Mouse (Mus musculus) testis, postnatal 14 days (tissue): Measurements from ENCODE around the gene Cachd1.

ENCODE experiments used
- DNase-seq: peaks from one replicate; pipeline ENCODE4 v3.0.0; 2021; ENCODE audit warnings: low spot score

Gene Cachd1

DNA sequence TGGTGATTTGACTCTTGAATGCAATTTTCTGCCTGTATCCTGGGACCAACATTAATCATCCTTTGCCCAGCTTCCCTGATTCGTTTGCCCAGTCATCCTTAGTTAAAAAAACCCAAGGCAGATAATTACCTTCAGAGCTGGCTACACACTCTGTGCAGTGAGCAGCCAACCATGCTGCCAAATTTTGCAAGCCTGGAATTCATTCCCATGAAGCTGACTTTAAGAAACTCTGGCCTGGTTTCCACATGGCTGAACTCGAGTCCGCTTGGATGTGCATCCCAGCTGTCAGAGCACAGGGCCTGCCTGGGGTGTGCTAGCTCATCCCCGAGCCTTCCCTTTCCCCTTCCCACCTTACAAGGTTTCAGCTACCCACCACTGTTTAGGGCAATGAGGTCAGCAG is 214.5 kb downstream of the Cachd1 start:
- DNase-seq: no peak

DNA sequence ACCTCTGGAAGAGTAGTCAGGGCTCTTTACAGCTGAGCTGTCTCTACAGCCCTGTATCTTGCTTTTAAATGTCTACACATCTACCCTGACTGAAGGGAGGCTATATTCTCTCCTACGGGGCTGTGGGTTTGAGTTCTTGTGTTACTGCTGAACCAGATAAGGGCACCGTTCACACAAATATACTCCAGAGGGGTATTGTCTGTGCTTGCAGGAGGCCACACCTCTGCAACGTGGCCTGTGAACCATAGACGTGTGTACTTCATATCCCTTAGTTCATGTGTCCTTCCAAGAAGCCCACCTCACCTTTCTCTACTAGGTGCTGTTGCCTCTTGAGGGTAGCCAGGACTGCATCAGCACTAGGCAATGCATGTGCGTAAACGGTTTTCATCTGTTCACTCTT is 215.6 kb downstream of the Cachd1 start:
- DNase-seq: no peak

DNA sequence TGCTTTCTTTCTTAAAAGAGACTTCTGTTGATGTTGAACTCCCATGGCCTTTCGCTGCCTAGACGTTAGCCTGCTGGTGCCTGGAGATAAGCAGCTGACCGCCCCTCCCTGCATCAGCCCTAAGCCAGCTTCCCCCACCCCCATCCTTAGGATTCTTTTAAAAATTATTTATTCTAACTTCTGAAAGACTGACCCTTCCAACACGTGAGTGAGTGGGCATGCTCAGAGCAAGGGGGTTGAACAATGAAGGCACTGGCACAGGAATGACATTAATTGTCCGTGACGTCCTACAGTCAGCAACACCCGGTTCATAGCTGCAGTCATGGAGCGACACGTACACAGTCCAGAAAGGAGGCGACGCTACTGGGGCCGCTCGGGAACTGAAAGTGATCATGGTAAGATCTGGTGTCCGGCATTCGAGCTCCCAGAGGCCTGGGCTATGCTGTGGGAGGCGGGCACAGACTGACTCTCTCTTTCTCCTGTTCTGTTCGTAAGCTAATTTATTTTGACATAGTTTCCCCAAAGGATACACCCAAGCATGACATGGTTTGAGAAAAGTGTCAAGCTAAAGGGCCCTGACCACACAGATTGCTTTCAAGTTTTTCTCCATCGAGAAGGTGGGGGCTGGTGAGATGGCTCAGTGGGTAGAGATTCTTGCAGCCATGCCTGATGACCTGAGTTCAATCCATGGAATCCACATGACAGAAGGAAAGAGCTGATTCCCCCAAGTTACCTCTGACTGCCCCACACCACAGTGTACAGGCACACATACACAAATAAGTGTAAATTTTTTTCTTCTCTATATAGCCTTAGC is 218.2 kb downstream of the Cachd1 start:
- no peak for DNase-seq

DNA sequence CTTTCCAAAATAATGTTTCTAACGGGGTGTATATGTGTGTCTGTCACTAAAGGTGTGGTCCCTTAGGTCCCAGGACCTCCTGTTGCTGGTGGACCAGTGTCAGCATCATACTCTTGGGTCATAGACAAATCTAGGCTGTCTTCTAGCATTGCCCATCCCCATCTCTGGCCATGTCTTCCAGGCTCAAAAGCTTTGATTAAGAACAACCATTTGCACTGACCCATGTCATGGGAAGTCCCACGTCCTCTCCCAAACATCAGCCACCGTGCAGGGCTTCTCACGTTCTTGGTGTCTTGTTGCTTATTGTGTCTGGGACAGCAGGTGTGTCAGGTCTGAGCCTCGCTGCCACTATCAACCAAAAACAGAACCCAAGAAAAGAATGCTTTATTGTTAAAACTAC is 219.1 kb downstream of the Cachd1 start:
- no peak for DNase-seq

- DNase-seq: no peak
Measured at GRCm38 (mm10) chr4:100996060-100996651, 219.7 kb downstream of the Cachd1 start.

DNA sequence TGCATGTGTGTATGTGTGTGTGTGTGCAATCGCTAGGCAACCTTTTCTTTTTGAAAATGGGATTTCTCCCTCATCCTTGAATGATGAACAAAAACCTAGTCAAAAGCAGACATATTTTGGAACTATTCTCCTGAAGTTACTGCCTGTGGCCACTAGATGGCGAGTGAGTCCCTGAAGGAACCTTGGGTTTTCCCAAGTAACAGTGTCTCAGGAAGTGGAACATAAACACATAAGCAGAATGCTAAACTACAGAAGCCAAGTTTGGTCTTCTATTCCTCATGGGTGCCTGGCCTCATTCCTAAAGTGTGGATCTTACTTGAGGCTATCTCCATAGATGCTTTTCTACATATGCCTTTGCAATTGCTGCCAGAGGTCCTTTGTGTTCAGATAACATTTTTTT is 221.7 kb downstream of the Cachd1 start:
- peak; percentile 11 for DNase-seq

GRCm38 (mm10) chr4:100998906-100999305 is 222.4 kb downstream of the Cachd1 start:
- no peak for DNase-seq

DNA sequence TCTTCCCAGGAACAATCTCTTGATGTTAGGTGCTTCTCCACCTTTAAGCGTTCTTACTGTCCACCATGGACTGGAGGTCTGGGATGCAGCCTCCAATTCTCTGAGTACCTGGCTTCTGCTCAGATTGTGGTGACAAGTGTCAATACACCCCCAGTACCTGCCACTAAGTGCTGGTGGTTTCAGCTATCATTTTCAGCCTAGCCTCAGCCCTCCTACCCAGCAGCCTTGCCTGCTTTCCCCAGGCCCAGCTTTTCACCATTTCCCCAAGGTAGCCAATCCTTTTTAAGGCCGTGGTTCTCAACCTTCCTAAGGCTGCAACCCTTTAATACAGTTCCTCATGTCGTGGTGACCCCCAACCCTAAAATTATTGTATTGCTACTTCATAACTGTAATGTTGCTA is 224.1 kb downstream of the Cachd1 start:
- DNase-seq: no peak

DNA sequence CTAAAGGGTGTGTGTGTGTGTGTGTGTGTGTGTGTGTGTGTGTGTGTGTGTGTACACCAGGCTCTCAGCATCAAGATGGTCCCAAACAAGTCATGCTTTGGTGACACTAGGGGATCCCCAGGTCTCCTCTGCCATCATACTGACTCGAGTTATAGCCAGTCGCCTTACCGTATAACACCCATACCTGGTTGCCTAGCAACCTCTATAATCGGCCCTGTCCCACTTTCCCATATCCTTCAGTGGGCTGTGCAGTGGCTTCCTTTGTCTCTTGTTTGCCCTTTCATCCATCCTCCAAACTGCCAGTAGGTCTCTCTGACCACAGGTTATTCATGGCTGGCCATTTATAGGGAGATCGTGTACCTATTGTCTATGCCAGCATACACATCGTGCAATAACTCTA is 224.6 kb downstream of the Cachd1 start:
- DNase-seq: no peak

- DNase-seq: no peak
Measured at GRCm38 (mm10) chr4:101002961-101003360, 226.5 kb downstream of the Cachd1 start.

DNA sequence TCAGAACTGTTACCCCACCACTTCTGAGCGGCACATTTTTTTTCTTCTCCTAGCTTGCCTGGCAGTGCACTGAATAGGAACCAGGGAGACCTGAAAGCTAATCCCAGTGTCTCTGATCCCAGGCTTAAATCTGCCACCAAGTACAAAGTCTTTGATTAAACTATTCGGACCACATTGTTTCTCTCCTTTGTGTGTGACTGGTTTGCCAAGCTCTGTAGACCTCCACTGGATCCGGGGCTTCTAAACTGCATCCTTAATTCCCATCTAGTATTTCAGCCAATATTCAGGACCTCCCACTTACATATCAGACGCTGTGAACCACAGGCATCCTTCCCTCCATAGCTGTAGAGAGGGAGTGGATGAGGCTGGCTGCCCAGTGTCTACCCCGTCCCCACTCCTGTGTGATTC is 231.9 kb downstream of the Cachd1 start:
- no peak for DNase-seq

DNA sequence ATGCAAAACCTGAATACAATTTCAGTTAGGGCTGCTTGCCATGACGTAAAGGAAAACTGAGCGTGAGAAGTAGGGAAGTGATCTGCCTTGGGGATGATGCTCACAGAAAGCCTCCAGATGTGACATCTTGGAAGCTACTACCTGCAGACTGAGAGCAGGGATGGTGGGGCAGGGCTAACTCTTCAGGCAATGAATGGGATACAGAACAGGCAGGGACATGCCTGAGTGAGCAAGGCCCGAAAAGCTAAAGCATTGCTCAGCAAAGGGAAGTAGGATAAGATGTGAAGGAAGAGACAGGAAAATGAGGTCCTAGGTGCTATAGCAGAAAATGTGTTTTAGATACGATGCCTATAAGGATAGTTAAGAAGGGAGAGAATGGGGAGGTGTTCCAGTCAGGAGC is 232.6 kb downstream of the Cachd1 start:
- DNase-seq: no peak

DNA sequence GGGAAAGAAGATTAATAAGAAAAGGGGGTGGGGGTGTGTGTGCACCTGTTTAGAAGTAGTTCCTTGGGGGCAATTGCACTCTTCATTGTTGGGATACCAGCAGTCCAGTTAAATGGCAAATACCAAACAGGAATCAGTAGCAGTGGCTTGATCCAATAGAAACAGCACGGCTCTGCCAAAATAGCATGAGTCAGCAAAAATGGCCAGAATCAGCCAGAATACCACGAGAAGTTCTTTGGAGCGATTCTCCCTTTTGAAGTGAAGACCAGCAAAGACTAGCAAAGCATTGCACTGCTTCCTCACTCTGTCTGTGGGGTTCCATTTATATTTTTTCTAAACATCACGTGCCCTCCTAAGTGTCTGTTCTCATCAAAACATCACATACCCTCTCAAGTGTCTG is 241.3 kb downstream of the Cachd1 start:
- DNase-seq: no peak

DNA sequence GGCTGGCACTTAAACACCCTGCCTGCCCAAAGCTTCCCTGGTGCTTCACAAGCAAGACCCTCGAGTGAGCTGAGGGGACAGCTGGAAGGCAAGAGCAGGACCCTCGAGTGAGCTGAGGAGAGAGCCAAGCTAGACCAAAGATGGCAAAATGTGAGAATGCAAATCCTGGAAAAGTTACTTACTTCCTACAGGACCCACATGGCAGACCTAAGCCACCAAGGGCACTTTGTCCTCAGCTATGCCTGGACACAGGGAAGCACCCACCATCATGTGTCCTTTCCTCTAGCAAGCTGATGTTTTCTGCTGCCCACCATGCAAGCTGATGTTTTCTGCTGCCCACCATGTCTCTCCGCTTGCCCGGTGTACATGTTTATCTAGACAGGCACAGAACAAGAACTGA is 244.1 kb downstream of the Cachd1 start, which contains the start of gene Gm10577:
TSS of gene Gm10577 (minus strand) at position 101 of the 400 bp plus-strand sequence.
- no peak for DNase-seq

- DNase-seq: no peak
Measured at GRCm38 (mm10) chr4:101026566-101026965, 250.1 kb downstream of the Cachd1 start.

DNA sequence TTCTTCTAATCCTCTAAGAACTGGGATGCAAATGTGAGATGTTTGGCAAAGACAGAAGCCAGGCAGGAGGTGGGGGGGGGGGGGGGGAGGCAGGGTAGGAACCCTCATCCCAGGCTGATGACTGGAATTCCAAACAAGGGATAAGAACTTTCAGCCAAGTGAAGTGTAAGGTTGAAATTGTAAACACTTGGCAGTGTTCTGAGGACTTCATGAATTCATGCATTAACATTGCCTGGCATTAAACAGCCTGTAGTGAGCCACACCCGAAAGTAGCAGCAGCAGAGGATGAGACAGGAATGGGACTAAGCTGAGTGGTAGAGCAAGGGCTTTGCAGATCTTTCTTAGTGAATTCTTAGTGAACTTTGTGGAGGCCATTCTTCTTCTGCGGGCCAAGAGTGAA is 250.5 kb downstream of the Cachd1 start:
- no peak for DNase-seq

- no peak for DNase-seq
Measured at GRCm38 (mm10) chr4:101027852-101028411, 251.5 kb downstream of the Cachd1 start.

DNA sequence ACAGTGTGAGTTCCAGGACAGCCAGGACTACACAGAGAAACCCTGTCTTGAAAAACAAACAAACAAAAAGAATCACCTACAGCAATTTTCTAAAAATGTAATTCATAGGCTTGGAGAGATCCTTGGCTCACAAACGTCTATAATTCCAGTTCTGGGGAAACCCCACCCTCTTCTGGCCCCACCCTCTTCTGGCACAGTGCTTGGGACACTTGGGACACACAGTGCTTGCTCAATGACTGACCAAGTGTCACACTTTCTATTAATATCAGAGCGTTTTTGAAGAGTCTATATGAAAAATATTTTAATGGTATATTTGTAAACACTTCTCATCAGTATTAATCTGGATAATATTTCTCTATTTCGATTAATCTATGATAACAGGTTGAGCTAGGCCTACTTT is 256.6 kb downstream of the Cachd1 start:
- no peak for DNase-seq

GRCm38 (mm10) chr4:101035131-101035530 is 258.7 kb downstream of the Cachd1 start:
- no peak for DNase-seq

DNA sequence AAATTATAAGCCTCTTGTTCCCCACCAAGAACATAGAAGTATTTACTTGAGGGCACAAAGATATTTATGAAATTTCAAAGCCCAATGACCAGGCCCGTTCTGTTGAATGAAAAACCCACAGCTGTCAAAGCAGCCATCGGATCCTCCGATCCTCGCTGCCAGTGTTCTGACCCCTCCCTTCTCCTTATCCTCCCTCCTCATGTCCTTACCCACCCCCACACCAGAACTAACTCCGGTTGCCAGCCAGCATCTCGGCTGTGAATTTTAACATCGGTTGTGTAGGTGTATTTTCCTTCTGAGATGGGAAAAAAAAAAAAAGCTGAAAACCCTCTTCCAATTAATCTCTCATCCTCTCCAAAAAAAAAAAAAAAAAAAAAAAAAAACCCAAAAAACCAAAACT is 260.7 kb downstream of the Cachd1 start:
- no peak for DNase-seq

- no peak for DNase-seq
Measured at GRCm38 (mm10) chr4:101043691-101044090, 267.2 kb downstream of the Cachd1 start.

DNA sequence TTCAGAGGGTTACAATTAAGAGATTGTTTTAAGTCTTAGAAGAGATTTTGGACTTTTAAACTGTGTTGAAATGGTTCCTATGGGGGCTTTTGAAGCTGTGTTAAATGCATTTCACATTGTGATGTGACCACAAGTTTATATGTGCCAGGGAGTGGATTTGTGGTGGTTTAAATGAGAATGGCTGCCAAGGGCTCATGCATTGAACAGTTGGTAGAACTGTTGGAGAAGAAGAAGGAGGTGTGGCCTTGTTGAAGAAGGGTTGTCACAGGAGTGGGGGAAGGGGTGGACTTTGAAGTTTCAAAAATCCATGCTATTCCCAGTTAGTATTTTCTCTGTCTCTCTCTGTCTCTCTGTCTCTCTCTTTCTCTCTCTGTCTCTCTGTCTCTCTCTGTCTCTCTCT is 267.7 kb downstream of the Cachd1 start:
- no peak for DNase-seq

DNA sequence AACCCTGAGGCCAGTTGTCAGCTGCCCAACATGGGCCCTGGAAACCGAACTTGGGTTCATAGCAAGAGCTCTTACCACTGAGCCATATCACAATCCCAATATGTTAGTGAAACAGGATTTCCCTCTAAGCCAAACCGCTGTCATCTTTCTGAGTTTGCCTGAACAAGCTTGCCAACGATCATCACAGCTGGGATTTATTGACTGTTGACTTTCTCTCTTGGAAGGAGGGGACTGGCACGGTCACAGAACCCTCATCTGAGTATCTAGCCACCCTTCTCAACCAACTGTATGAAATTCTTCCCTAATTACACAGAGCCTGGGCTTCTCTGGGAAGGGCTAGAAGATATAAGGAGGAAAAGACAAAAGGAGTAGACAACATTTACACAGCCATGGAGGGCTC is 270.1 kb downstream of the Cachd1 start:
- no peak for DNase-seq
